Mouse (Mus musculus) heart, adult 9 months (tissue): ENCODE measurements at regions not wholly inside any gene's neighbourhood (a gene's known extent, or its start where the extent isn't known, plus 50 kb on each side); places are given as distances from the start of the nearest gene placed in this dataset.

Source experiments
- DNase-seq, 2 experiments: peaks; one replicate each; pipeline ENCODE4 v3.0.0; 2022; ENCODE audit warnings: low spot score in 2 of 2

- no peak for DNase-seq
Observed at GRCm38 (mm10) chr10:14875216-14875615, 157.2 kb upstream of the Gje1 start.

GRCm38 (mm10) chr10:14861241-14861640 is 143.2 kb upstream of the Gje1 start:
- no peak for DNase-seq

GRCm38 (mm10) chr10:14860126-14860638 is 142.2 kb upstream of the Gje1 start:
- DNase-seq = no peak

GRCm38 (mm10) chr10:14846601-14847000 is 128.6 kb upstream of the Gje1 start:
- peak; percentile 9 to 29 for DNase-seq

- no peak for DNase-seq
Observed at GRCm38 (mm10) chr10:14845058-14845457, 127.0 kb upstream of the Gje1 start.
